Mouse (Mus musculus): ENCODE measurements around the gene Slc51a. TPM values are rescaled to one million over a fixed set of nuclear protein-coding genes. Genes with fewer than 3 reads are reported as not detected.

Slc51a gene
- polyA plus RNA-seq, 1 experiment: 0.19 TPM

DNA sequence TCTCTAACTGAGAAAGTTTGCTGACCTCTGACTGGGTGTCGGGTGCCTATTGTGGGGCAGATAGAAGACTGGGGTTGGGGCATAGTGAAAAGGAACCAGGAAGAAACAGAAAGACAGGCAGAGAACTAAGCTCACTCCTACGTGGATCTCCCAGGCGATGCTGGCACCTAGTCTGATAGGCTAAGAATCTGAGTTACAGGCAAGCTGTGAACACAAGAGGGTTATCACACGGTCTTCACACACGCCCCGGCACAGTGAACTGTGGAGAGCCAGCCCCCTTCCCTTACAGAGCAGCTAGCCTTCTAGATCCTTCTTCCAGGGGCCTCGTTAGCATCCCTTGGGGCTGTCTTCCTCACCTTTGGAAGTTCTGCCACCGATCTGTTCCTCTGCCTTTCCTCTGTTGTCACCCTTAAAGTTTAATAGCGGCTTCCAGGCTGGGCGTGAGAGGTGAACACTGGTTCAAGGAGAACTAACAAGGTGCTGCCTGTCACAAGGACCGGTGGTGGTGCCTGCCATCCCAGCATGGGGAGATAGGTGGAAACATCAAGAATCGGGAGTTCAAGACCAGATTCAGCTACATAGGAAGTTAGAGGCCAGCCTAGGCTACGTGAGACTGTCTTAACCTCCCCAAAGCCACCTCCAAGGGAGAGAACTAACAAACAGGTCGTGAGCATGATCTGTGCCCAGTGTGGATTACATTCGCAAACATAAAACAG, 32.1 kb upstream of the Slc51a start:
- H3K27ac ChIP-seq (ENCODE audit: insufficient read depth, low read length): no peak overlapping the region
- H3K4me1 ChIP-seq (ENCODE audit: control insufficient read depth, insufficient read depth, low read length): no peaks in the 10 kb centered on the region
- H3K4me3 ChIP-seq (ENCODE audit: insufficient read depth, low read length): no peak overlapping the region
- TF ChIP-seq POLR2A (IDR thresholded peaks at IDR 0.05; ENCODE audit: low read depth, low read length) (no peak), CTCF (IDR thresholded peaks at IDR 0.05; ENCODE audit: borderline replicate concordance, insufficient read depth, low read length) (no peak)

DNA sequence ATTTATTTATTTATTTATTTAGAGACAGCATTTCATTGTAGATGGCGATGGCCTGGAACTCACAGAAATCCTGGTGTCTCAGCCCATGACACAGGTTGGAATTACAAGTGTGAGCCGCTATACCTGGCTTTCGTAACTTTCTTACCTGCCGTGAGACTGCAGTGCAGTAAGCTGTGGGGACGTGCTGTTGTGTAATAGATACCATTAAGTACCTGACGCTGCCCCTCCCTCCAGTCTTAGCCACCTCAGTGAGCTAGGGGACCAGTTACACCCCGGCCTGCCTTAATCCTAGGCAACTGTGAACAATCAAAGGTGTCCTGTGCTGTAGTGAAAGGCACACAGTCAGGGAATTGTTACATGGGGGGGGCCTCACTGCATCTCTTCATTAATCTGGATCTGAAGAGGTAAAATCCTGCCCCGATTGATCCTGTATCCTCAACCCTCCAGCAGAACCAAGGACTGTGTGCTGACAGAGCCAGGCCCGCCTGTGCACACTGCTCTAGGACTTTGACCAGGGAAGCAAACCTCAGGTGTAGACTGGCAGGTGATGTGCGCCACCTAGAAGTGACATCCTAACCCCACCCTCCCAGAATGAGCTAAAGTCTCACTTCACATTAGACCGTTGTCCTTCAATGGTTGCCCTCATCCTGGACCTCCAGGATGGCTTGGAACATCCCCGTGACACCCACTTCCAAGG, 30.3 kb upstream of the Slc51a start:
- no peak for TF ChIP-seq POLR2A (IDR thresholded peaks at IDR 0.05; ENCODE audit: low read depth, low read length)
- TF ChIP-seq CTCF (IDR thresholded peaks at IDR 0.05; ENCODE audit: borderline replicate concordance, insufficient read depth, low read length): no peak
- Histone ChIP-seq H3K4me1 (ENCODE audit: control insufficient read depth, insufficient read depth, low read length) (no peaks in the 10 kb centered on the region), H3K27ac (ENCODE audit: insufficient read depth, low read length) (no peak overlapping the region), H3K4me3 (ENCODE audit: insufficient read depth, low read length) (no peak overlapping the region)

DNA sequence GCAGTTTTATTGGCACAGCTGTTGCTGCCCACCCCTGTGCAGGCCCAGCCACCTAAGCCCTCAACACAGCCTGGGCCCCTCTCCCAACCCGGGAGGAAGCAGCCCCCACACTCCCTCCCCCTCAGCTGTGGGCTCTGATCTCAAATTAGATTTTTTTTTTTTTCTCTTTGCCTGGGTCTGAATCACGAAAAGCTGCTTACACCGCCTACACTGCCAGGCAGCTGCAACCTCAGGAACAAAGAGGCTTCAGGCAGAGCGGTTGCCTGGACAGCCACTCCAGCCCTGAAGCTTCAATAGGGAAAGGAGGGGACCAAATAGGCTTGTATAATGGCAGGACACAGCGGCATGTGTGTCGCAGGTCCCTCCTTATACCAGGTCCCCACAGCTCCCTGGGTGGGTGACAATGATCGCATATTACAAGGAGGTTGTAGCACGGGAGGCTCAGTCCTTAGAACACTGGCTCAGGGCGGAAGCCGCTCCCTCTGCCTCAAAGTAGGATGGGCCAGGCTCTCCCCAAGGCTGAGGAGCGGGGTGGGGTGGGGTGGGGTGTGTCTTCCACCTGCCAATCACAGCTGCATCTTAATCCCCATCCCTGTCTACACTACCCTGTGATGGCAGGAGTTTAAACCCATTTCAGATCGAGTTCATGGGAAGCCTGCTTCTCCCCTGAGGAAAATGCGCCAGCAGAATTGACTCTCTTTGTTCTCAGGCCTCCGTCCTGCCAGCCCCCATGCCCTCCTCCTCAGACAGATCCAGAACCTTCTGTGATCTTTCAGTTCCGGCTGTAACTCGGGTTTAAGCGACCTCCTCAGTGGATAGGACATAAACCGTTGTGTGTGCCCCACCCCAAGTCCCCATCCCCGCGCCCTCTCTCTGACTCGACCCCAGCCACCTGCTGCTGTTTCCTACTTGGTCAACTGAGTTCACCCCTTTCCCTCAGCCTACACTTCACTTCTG, 28.6 kb upstream of the Slc51a start:
- Histone ChIP-seq H3K4me1 (ENCODE audit: control insufficient read depth, insufficient read depth, low read length) (no peaks in the 10 kb centered on the region), H3K27ac (ENCODE audit: insufficient read depth, low read length) (peak overlapping the region; percentile 29), H3K4me3 (ENCODE audit: insufficient read depth, low read length) (no peak overlapping the region)
- TF ChIP-seq POLR2A (IDR thresholded peaks at IDR 0.05; ENCODE audit: low read depth, low read length) (peak; percentile 80), CTCF (IDR thresholded peaks at IDR 0.05; ENCODE audit: borderline replicate concordance, insufficient read depth, low read length) (no peak)

DNA sequence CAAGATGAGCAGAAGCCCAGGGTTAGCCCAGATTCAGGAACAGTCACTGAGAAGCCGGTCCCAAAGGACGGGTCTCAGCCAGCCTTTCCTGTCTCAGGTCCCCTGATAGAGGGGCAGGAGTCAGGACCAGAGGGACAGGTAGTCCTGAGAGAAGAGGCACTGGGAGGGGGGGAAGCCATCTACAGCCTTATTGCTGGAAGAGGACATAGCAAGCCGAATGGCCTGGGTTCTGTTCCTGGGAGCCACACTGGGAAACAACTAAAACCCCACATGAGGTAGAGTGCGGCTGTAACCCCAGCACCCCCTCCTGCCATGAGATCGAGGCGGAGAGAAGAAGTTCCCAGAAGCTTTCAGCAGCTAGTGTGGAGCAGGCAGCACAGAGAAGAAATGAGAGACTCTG, 26.3 kb upstream of the Slc51a start:
- no peak for TF ChIP-seq POLR2A (IDR thresholded peaks at IDR 0.05; ENCODE audit: low read depth, low read length)
- TF ChIP-seq CTCF (IDR thresholded peaks at IDR 0.05; ENCODE audit: borderline replicate concordance, insufficient read depth, low read length): no peak
- Histone ChIP-seq H3K4me1 (ENCODE audit: control insufficient read depth, insufficient read depth, low read length) (no peaks in the 10 kb centered on the region), H3K27ac (ENCODE audit: insufficient read depth, low read length) (no peak overlapping the region), H3K4me3 (ENCODE audit: insufficient read depth, low read length) (no peak overlapping the region)

DNA sequence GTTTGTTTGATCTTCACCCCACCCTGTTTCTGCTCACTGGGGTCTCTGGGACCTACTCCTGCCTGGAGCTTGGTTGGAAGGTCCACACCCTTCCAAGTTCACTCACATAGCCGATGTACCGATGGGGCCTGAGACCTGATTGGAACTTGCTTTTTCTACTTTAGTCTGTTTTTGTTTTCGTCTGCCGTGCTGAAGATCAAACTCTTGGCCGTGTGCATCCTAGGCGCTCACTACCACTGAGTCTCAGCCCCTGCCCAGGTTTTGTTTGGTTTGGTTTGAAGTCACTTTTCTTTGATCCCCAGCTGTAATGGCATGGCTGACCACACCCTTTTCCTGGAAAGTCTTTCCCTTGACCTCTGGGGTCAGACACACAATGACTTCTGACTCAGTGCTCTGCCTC, 25.7 kb upstream of the Slc51a start:
- Histone ChIP-seq H3K4me3 (ENCODE audit: insufficient read depth, low read length) (no peak overlapping the region), H3K27ac (ENCODE audit: insufficient read depth, low read length) (no peak overlapping the region), H3K4me1 (ENCODE audit: control insufficient read depth, insufficient read depth, low read length) (no peaks in the 10 kb centered on the region)
- no peak for TF ChIP-seq CTCF (IDR thresholded peaks at IDR 0.05; ENCODE audit: borderline replicate concordance, insufficient read depth, low read length)
- TF ChIP-seq POLR2A (IDR thresholded peaks at IDR 0.05; ENCODE audit: low read depth, low read length): no peak

DNA sequence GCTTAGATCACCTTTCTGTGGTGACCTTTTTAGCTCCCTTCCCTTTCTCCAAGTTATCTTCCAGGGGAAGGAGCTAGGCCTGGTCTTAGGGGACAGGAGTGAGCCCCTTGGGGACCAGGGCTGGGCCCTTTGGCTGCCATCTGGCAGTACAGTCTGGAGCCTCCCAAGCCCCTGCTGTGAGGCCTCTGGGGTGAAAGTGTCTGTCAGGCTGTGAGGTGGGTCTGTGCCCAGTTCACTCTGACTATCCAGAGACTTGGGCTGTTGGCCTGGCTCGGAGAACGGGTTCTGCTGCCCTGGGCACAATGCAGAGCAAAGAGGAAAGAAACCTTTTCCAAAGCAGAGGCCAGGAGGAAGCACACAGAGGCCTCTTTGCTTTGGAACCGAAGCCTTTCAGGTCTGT, 25.2 kb upstream of the Slc51a start:
- no peaks in the 10 kb centered on the region for H3K4me1 ChIP-seq (ENCODE audit: control insufficient read depth, insufficient read depth, low read length)
- H3K27ac ChIP-seq (ENCODE audit: insufficient read depth, low read length): no peak overlapping the region
- TF ChIP-seq POLR2A (IDR thresholded peaks at IDR 0.05; ENCODE audit: low read depth, low read length) (no peak), CTCF (IDR thresholded peaks at IDR 0.05; ENCODE audit: borderline replicate concordance, insufficient read depth, low read length) (no peak)
- no peak overlapping the region for H3K4me3 ChIP-seq (ENCODE audit: insufficient read depth, low read length)

DNA sequence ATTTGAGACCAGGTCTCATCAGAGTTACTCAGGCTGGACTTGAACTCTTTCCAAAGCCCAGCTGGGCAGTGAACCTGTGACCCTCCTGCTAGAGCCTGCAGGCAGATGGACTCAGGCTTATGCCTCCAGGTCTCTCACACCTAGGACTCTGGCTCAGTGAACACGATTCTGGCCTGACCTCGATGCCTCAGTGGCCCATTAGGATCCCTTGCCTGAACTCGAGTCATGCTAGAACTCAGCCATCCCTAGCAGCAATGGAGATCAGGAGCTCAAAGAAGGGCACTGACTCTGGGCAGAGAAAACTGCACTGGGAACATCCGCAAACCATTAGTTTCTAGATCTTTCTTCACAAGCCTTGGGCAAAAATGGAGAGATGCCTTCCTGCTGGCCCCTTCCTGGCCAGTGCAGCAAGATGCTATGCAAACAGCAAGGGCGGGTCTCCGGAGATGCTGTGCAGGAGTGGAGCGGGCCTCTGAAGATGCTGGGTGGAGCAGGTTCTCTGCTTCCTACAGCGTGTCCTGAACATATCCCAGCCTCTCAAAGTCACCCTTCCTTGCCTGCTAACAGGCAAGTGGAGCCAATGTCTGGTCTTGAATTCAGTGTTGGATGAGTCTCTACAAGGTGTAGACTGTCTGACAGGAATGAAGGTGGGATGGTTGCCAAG, 24.3 kb upstream of the Slc51a start:
- no peak overlapping the region for H3K27ac ChIP-seq (ENCODE audit: insufficient read depth, low read length)
- TF ChIP-seq POLR2A (IDR thresholded peaks at IDR 0.05; ENCODE audit: low read depth, low read length): no peak
- TF ChIP-seq CTCF (IDR thresholded peaks at IDR 0.05; ENCODE audit: borderline replicate concordance, insufficient read depth, low read length): no peak
- H3K4me1 ChIP-seq (ENCODE audit: control insufficient read depth, insufficient read depth, low read length): no peaks in the 10 kb centered on the region
- no peak overlapping the region for H3K4me3 ChIP-seq (ENCODE audit: insufficient read depth, low read length)

DNA sequence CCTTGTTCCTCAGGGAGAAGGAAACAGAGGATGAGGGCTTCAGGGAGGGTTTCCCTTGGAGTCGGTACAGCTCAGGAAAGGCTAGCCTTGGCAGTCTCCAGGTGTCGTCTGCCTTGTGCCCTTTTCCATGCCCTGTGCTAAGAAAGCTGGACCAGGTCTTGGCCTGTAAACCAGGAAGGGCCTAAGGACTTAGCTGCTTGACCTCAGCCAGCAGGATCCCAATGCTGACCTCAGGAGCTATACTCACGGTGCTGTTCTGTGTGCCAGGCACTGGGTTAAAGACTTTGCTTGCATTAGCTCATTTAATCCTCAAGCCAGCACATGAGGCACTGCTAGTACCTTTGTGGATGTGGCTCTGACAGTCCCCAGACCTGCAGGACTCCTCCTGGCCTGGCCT, 23.7 kb upstream of the Slc51a start:
- no peaks in the 10 kb centered on the region for H3K4me1 ChIP-seq (ENCODE audit: control insufficient read depth, insufficient read depth, low read length)
- TF ChIP-seq CTCF (IDR thresholded peaks at IDR 0.05; ENCODE audit: borderline replicate concordance, insufficient read depth, low read length) (no peak), POLR2A (IDR thresholded peaks at IDR 0.05; ENCODE audit: low read depth, low read length) (no peak)
- H3K4me3 ChIP-seq (ENCODE audit: insufficient read depth, low read length): no peak overlapping the region
- H3K27ac ChIP-seq (ENCODE audit: insufficient read depth, low read length): no peak overlapping the region

Measured in embryonic fibroblast, embryonic 13.5 days (primary cell).